Mouse (Mus musculus) forebrain, embryonic 16.5 days (tissue): ENCODE measurements at regions not wholly inside any gene's neighbourhood (a gene's known extent, or its start where the extent isn't known, plus 50 kb on each side); places are given as distances from the start of the nearest gene placed in this dataset.

Experiments
- ATAC-seq: fragments of 200-750 bp; cut with Nextera tagmentation; 2 replicates; pipeline ENCODE4 v1.8.0; 2017; ENCODE audit warnings: mild to moderate bottlenecking, moderate library complexity
- H3K27ac ChIP-seq: fragments of 300-500 bp; sonication (generic); 2 replicates; pipeline ENCODE4 v1.5.1; 2014; ENCODE audit warnings: low read length, control low read depth
- H3K27me3 ChIP-seq: fragments of 300-500 bp; sonication (generic); replicated peaks from 2 replicates; pipeline ENCODE4 v1.6.1; 2014; ENCODE audit warnings: low read length; ENCODE audit not compliant: control insufficient read depth, insufficient read depth
- H3K36me3 ChIP-seq: fragments of 300-500 bp; sonication (generic); 2 replicates; pipeline ENCODE4 v1.6.1; 2014; ENCODE audit not compliant: control insufficient read depth, insufficient read depth
- H3K4me1 ChIP-seq: fragments of 300-500 bp; sonication (generic); replicated peaks from 2 replicates; pipeline ENCODE4 v1.6.1; 2014; ENCODE audit warnings: low read length; ENCODE audit not compliant: control insufficient read depth, insufficient read depth
- H3K4me2 ChIP-seq: fragments of 300-500 bp; sonication (generic); 2 replicates; pipeline ENCODE4 v1.6.1; 2014; ENCODE audit warnings: mild to moderate bottlenecking, low read length, control low read depth
- H3K4me3 ChIP-seq: fragments of 300-500 bp; sonication (generic); replicated peaks from 2 replicates; pipeline ENCODE4 v1.5.1; 2014; ENCODE audit warnings: mild to moderate bottlenecking, low read length, control low read depth
- H3K9ac ChIP-seq: fragments of 300-500 bp; sonication (generic); replicated peaks from 2 replicates; pipeline ENCODE4 v1.6.1; 2014; ENCODE audit warnings: low read depth, low read length, control low read depth
- H3K9me3 ChIP-seq: fragments of 300-500 bp; sonication (generic); 2 replicates; pipeline ENCODE4 v1.6.1; 2016; ENCODE audit warnings: low read length; ENCODE audit not compliant: control insufficient read depth
- WGBS: fragments of 180-500 bp; shearing (Covaris S2); extraction: QIAGEN DNeasy Blood & Tissue Kit; methylation state at CpG from one replicate; pipeline ENCODE4 v1.1.7; 2014; 5-methylcytosine and 5-hydroxymethylcytosine counted together

DNA sequence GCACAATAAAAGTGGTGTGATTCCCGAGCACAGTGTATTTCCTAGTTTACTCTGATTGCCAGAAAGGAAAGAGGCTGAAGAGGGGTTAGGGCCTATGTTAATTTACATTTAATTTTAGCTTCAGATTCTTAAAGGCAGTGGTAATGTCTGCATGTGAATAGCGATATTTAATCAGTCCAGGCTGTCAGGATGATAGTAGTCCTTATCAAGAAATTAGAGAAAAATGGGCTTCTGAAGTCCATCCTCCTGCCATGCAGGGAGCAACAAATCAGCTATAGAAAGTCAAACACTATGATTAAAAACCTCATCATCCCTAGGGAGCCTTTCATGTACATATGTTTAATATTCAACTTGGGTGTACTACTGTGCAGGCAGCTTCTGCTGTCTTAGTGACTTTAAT, 422.7 kb upstream of the Gje1 start:
- Histone ChIP-seq H3K9ac (no peak overlapping the region), H3K36me3 (no peaks in the 10 kb centered on the region), H3K27ac (no peak overlapping the region), H3K4me1 (no peaks in the 10 kb centered on the region), H3K4me2 (no peak overlapping the region), H3K9me3 (no peaks in the 10 kb centered on the region), H3K4me3 (no peak overlapping the region), H3K27me3 (no peaks in the 10 kb centered on the region)
- 58% methylated on average over 2 of the region's 2 CpGs for WGBS
- peak; percentile 83 for ATAC-seq
